Mouse (Mus musculus): Measurements from ENCODE around the gene Vsig2. TPM values are rescaled to one million over a fixed set of nuclear protein-coding genes. Genes with fewer than 3 reads are reported as not detected.

Vsig2 gene
- total RNA-seq, 2 experiments from 2014 or later = 2.3 to 3.0 TPM

DNA sequence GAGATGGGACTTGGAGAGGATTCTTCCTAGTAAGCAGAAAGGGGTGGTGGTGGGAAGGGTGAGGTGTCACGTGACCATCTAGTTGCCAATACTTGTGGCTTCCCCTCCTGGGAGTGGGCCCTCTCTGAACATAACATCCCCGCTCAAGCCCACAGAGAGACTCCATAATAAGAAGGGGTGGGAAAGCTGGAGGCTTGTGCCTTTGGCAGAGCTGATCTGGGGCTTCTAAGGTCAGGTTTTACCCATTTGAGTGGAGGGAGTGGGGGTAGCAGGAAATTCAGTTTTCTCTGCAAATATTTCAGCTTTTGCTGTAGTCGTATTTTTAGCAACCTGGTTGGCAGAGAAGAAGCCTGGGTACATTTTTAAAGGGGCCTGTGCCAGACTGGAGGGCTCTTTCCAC lies 17.3 kb downstream of the Vsig2 start:
- peak in 1 of 2 experiments; percentile 57 for DNase-seq (ENCODE audit: low spot score in 2 of 2)

GRCm38 (mm10) chr9:37560617-37561016 lies 21.6 kb downstream of the Vsig2 start:
- no peak for DNase-seq (ENCODE audit: low spot score in 2 of 2)

GRCm38 (mm10) chr9:37563805-37564204 lies 24.8 kb downstream of the Vsig2 start:
- no peak for DNase-seq (ENCODE audit: low spot score in 2 of 2)

- DNase-seq (ENCODE audit: low spot score in 2 of 2) = no peak
These were observed 28.0 kb downstream of the Vsig2 start for GRCm38 (mm10) chr9:37567019-37567418.

DNA sequence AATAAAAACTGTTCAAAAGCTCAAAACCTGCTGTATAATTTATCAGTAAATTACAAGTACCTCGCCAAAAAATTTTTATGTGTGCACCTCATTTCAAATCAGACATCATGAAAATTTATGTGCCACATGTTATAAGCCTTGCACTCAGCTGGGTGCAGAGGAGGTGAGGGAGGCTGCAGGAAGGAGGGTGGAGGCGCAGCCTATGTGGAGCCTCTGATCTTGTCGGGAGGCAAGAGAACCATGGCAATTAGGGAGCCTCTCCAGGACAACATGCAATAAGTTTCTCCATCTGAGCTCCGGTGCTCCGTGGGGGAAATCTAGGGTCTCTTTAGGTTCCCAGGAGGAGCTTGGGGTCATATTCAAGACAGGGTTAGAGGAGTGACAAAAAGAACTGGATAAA lies 28.4 kb downstream of the Vsig2 start:
- no peak for DNase-seq (ENCODE audit: low spot score in 2 of 2)

DNA sequence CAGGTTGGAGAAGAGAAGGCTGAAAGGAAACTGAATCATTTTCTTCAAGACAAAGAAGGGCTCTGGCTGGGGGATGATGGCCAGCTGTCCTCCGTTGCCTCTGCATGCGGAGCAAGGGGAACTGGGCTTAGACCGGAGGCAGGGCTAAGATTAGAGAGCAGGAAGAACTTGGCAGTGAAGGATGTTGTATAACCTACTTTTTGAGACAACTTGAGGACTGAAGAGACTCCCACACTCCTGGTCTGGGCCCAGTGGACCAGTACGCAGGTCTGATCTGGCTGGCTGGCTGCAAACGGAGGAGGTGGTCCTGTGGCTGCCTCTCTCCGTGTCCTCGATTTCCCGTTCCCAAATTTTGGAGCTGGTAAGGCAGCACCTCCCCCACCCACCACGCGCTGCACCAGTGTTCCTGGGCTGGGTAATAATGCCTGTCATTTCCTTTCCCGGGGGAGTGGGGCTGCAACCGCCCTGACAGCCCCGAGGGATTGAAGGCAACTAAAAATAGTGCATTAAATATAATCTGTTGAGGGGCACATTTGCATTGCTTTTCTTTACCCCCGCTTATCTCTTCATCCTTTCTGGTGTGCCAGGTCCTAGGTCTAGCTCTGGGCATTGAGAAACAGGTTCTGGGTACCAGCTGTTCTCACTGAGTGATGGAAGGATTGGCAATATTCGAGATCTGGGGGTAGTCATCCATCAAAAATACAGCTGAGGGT lies 29.0 kb downstream of the Vsig2 start:
- DNase-seq (ENCODE audit: low spot score in 2 of 2) = peak in 1 of 2 experiments; percentile 61

- no peak for DNase-seq (ENCODE audit: low spot score in 2 of 2)
These were observed 29.7 kb downstream of the Vsig2 start for GRCm38 (mm10) chr9:37568605-37569214.

DNA sequence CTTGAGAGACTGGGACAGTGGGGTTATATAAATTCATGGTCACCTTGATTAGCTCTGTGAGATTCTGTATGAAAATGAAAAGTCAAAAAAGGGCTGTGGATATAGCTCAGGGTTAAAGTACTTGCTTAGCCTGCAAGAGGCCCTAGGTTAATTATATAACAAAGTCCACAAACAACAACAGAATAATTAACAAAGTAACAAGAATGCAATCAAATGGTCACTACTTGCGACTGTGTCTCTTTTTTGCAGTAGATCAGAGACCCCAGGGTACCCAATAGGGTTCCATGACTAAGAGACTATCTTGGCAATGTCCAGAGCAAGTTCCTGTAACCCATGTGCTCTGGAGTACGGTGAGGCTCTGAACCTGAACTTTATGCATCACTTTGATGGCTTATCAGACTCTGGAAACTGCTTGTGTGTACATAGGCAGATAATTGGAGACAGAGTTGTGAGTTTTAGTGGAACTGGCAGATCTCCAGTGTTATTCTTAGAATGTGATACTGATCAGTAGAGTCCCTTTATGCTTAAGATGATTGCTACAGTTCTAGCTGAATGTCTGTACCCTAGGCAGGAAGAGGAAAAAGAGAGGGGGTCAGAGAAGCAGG lies 30.3 kb downstream of the Vsig2 start:
- no peak for DNase-seq (ENCODE audit: low spot score in 2 of 2)

- DNase-seq (ENCODE audit: low spot score in 2 of 2) = no peak
These were observed 33.3 kb downstream of the Vsig2 start for GRCm38 (mm10) chr9:37572204-37572876.

- peak in 1 of 2 experiments; percentile 69 for DNase-seq (ENCODE audit: low spot score in 2 of 2)
These were observed 37.4 kb downstream of the Vsig2 start for GRCm38 (mm10) chr9:37576436-37576930.

DNA sequence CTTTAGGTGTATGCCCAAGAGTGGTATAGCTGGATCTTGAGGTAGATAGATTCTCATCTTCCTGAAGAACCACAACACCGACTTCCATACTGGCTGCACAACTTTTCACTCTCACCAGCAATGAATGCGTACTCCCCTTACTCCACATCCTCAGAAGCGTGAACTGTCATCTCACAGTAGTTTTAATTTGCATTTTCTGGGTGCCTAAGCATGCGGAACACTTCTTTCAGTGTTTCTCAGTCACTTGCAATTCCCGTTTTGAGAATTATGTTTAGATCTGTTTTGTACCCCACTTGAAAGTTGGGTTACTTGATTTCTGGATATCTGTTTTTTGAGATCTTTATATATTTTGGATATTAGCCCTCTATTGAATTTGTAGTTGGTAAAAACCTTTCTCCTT lies 44.5 kb downstream of the Vsig2 start:
- no peak for DNase-seq (ENCODE audit: low spot score in 2 of 2)

- no peak for DNase-seq (ENCODE audit: low spot score in 2 of 2)
These were observed 47.7 kb downstream of the Vsig2 start for GRCm38 (mm10) chr9:37586718-37587117.

GRCm38 (mm10) chr9:37590381-37590780 lies 51.3 kb downstream of the Vsig2 start:
- no peak for DNase-seq (ENCODE audit: low spot score in 2 of 2)

DNA sequence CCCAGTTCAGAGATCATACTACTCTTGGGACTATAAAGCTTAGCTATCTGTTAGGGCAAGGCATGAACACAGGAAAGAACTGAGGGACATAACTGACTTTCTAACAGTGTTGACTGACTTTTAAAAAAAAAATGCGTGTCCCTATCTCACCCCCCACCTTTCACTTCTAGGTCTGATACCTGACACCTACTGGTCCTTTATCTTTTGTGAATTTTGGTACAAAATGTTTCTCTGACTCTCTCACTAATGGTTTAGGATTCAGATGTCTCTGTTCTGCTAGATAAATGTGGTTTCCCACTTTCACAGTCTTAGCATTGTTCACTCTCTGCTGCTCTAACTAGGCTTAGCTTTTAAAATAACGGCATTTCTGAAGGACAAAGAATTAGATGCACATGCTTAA lies 53.0 kb downstream of the Vsig2 start:
- no peak for DNase-seq (ENCODE audit: low spot score in 2 of 2)

DNA sequence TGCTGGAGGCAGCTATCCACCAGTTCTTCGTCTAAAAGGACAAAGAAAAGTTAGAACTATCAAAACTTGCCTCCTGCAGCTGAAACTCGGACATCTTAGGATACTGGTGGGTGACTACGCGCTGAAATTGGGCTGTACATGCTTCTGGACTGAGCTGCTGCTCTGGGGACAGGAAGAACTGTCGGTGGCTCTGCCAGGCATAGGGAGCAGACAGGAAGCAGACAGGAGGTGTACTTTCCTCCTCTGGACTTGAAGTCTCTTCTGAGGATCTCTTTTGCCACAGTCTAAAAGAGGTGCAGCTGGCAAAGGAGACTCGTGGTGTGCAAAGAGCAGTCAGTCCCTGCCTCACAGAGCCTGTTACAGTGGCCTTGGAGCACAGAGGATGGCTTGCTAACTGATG lies 53.6 kb downstream of the Vsig2 start:
- DNase-seq (ENCODE audit: low spot score in 2 of 2) = no peak

DNA sequence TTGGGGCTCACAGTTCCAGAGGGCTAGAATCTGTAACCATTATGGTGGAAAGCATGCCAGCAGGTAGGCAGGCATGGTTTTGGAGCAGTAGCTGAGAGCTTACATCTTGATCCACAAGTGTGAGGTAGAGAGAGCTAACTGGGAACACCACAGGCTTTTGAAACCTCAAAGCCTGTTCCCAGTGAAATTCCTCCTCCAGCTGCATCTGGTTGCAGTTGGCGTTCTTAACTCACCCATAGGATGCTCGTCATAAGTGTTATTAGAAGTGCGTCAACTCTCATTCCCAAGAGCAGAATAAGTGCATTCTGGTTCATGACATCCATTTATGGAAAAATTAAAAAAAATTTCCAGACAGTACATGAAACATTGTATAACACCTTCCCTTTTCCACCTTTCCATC lies 54.6 kb downstream of the Vsig2 start:
- DNase-seq (ENCODE audit: low spot score in 2 of 2) = no peak

Other genes with a start within 250 kb of the Vsig2 start
- 1 to 10 TPM; 1.7 to 2.5 TPM for gene Ccdc15, start 190.8 kb upstream of the Vsig2 start, total RNA-seq (2021)
- 10 to 100 TPM; 64.9 to 66.6 TPM for gene Hepacam, start 171.9 kb upstream of the Vsig2 start, total RNA-seq (2021)
- gene Robo4, start 137.4 kb upstream of the Vsig2 start, total RNA-seq (2021) = 1 to 10 TPM; 4.6 to 5.9 TPM
- gene Robo3, start 106.0 kb upstream of the Vsig2 start, total RNA-seq (2021) = 1 to 10 TPM; 7.2 to 8.9 TPM
- 10 to 100 TPM; 22.9 to 23.1 TPM for gene Msantd2, start 49.9 kb upstream of the Vsig2 start, total RNA-seq (2021)
- 10 to 100 TPM; 13.1 to 14.3 TPM for gene Esam, start 11.2 kb upstream of the Vsig2 start, total RNA-seq (2021)
- gene Nrgn, start 13.6 kb downstream of the Vsig2 start, total RNA-seq (2021) = 1,000 to 10,000 TPM; 1,533 to 1,565 TPM
- 10 to 100 TPM; 11.2 to 14.6 TPM for gene Siae, start 16.4 kb downstream of the Vsig2 start, total RNA-seq (2021)
- gene Spa17, start 74.5 kb downstream of the Vsig2 start, total RNA-seq (2021) = 1 to 10 TPM; 1.5 to 2.8 TPM
- 10 to 100 TPM; 44.4 to 45.6 TPM for gene Tbrg1, start 118.1 kb downstream of the Vsig2 start, total RNA-seq (2021)
- not detected for gene Panx3, start 130.0 kb downstream of the Vsig2 start, total RNA-seq (2021)
- not detected for gene Olfr160, start 177.0 kb downstream of the Vsig2 start, total RNA-seq (2021)
- gene Olfr874, start 205.9 kb downstream of the Vsig2 start, total RNA-seq (2021) = not detected
- not detected for gene Olfr875, start 232.6 kb downstream of the Vsig2 start, total RNA-seq (2021)

All from layer of hippocampus, adult 18-20 months (tissue).